Mouse (Mus musculus) embryonic fibroblast, embryonic 13.5 days (primary cell): ENCODE results near the gene Gm49416.

Experiments
- CTCF ChIP-seq: IDR thresholded peaks from 2 replicates; pipeline ENCODE4 v1.5.1; 2011; ENCODE audit warnings: mild to moderate bottlenecking, control low read depth, low read length, moderate library complexity, borderline replicate concordance; ENCODE audit not compliant: insufficient read depth
- POLR2A ChIP-seq: IDR thresholded peaks from 2 replicates; pipeline ENCODE4 v1.6.1; 2011; ENCODE audit warnings: low read depth, mild to moderate bottlenecking, control low read depth, low read length, moderate library complexity

GRCm38 (mm10) chr19:8919684-8920072 is 31.0 kb downstream of the Gm49416 start:
- TF ChIP-seq CTCF: no peak
- no peak; the same call in 1 of the 2 replicates for TF ChIP-seq POLR2A
